Mouse (Mus musculus): ENCODE results near the gene Acsm4. TPM values are rescaled to one million over a fixed set of nuclear protein-coding genes. Genes with fewer than 3 reads are reported as not detected.
"Not testable (repeated sequence)": the region's sequence is repeated elsewhere in the genome, so short reads cannot be mapped to it uniquely, and the experiment has no call there.

Acsm4 gene
- polyA plus RNA-seq, 1 experiment from 2014 or later, result not detected

GRCm38 (mm10) chr7:119720947-119721310, 31.1 kb downstream of the Acsm4 start:
- 16% methylated on average over 8 of the region's 8 CpGs for WGBS
- no peak for ATAC-seq (ENCODE audit: extremely low read depth, insufficient number of reproducible peaks, low FRiP score, low TSS enrichment)
- peaks cover 31% of the 10 kb centered on the region for H3K36me3 ChIP-seq
- peak overlapping the region; percentile 86 for H3K4me2 ChIP-seq
- peak overlapping the region; percentile 95 for H3K9ac ChIP-seq
- peaks cover 12% of the 10 kb centered on the region for H3K4me1 ChIP-seq
- peaks cover 6% of the 10 kb centered on the region; the same call in 1 of the 2 replicates for H3K27me3 ChIP-seq (replicated peaks)
- H3K27ac ChIP-seq (replicated peaks), result 0 out of 2 replicates have a peak overlapping the region, but pooled peaks have one; percentile 24
- peak overlapping the region; percentile 97 for H3K4me3 ChIP-seq
- H3K9me3 ChIP-seq, result no peaks in the 10 kb centered on the region

- no peak overlapping the region for H3K4me3 ChIP-seq
- H3K9me3 ChIP-seq, result peaks cover 5% of the 10 kb centered on the region; the same call in 1 of the 2 replicates
- no peak for ATAC-seq (ENCODE audit: extremely low read depth, insufficient number of reproducible peaks, low FRiP score, low TSS enrichment)
- H3K9ac ChIP-seq, result no peak overlapping the region
- no peaks in the 10 kb centered on the region for H3K4me1 ChIP-seq
- no peaks in the 10 kb centered on the region for H3K36me3 ChIP-seq
- H3K27ac ChIP-seq (replicated peaks), result no peak overlapping the region
- H3K27me3 ChIP-seq (replicated peaks), result peaks cover 9% of the 10 kb centered on the region; the same call in 1 of the 2 replicates
- no peak overlapping the region for H3K4me2 ChIP-seq
- 78% methylated on average over 2 of the region's 2 CpGs for WGBS
These were observed 37.8 kb downstream of the Acsm4 start for GRCm38 (mm10) chr7:119727621-119728020.

- not testable (repeated sequence) for H3K27ac ChIP-seq (replicated peaks); H3K9me3 ChIP-seq; ATAC-seq (ENCODE audit: extremely low read depth, insufficient number of reproducible peaks, low FRiP score, low TSS enrichment); H3K36me3 ChIP-seq; H3K27me3 ChIP-seq (replicated peaks); H3K4me1 ChIP-seq; H3K4me3 ChIP-seq; H3K4me2 ChIP-seq; H3K9ac ChIP-seq
- WGBS, result 78% methylated on average over 4 of the region's 4 CpGs
These were observed 41.4 kb downstream of the Acsm4 start for GRCm38 (mm10) chr7:119731262-119731661.

- no peak for ATAC-seq (ENCODE audit: extremely low read depth, insufficient number of reproducible peaks, low FRiP score, low TSS enrichment)
- H3K4me1 ChIP-seq, result 0 out of 2 replicates have a peak, but pooled peaks cover under 1% of the 10 kb centered on the region
- no peaks in the 10 kb centered on the region for H3K9me3 ChIP-seq
- 73% methylated on average over 2 of the region's 2 CpGs for WGBS
- no peak overlapping the region for H3K4me2 ChIP-seq
- H3K9ac ChIP-seq, result no peak overlapping the region
- no peaks in the 10 kb centered on the region for H3K36me3 ChIP-seq
- H3K4me3 ChIP-seq, result no peak overlapping the region
- H3K27me3 ChIP-seq (replicated peaks), result peaks cover 8% of the 10 kb centered on the region; the same call in 1 of the 2 replicates
- no peak overlapping the region for H3K27ac ChIP-seq (replicated peaks)
These were observed 49.1 kb downstream of the Acsm4 start for GRCm38 (mm10) chr7:119738877-119739276.

DNA sequence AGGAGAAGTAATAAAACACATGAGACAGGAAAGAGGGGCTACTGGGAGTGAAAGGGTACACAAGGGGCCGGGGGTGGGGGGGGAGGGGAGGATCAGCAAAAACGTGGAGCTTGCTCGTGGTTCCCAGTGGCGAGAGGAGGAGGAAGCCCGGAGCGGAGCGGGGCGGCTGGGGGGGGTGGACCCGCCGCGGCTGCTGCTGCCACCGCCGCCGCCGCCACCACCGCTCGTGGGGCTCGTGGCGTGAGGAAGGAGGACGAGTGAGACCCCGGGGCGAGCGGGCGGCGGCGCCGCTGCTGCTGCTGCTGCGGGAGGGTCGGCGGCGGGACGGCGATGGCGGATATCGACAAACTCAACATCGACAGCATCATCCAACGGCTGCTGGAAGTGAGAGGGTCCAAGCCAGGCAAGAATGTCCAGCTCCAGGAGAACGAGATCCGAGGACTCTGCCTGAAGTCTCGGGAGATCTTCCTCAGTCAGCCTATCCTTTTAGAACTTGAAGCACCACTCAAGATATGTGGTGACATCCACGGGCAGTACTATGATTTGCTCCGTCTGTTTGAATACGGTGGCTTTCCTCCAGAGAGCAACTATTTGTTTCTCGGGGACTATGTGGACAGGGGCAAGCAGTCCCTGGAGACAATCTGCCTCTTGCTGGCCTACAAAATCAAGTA, 50.1 kb downstream of the Acsm4 start:
- ATAC-seq (ENCODE audit: extremely low read depth, insufficient number of reproducible peaks, low FRiP score, low TSS enrichment); H3K4me1 ChIP-seq; H3K36me3 ChIP-seq; H3K9me3 ChIP-seq; H3K27ac ChIP-seq (replicated peaks): not testable (repeated sequence)
- peak overlapping the region; percentile 66 for H3K4me2 ChIP-seq
- peak overlapping the region; percentile 47 for H3K4me3 ChIP-seq
- H3K27me3 ChIP-seq (replicated peaks), result peaks cover 15% of the 10 kb centered on the region; the same call in 1 of the 2 replicates
- H3K9ac ChIP-seq, result peak overlapping the region; percentile 67; the same call in 1 of the 2 replicates
- WGBS, result 3% methylated on average over 32 of the region's 44 CpGs

- H3K27me3 ChIP-seq (replicated peaks), result peaks cover 15% of the 10 kb centered on the region; the same call in 1 of the 2 replicates
- H3K36me3 ChIP-seq, result no peaks in the 10 kb centered on the region
- H3K27ac ChIP-seq (replicated peaks), result no peak overlapping the region
- H3K4me2 ChIP-seq, result peak overlapping the region; percentile 60
- H3K9me3 ChIP-seq, result no peaks in the 10 kb centered on the region
- 7% methylated on average over 34 of the region's 34 CpGs for WGBS
- H3K9ac ChIP-seq, result peak overlapping the region; percentile 44
- peaks cover 5% of the 10 kb centered on the region; the same call in 1 of the 2 replicates for H3K4me1 ChIP-seq
- no peak for ATAC-seq (ENCODE audit: extremely low read depth, insufficient number of reproducible peaks, low FRiP score, low TSS enrichment)
- H3K4me3 ChIP-seq, result peak overlapping the region; percentile 31
These were observed 54.5 kb downstream of the Acsm4 start for GRCm38 (mm10) chr7:119744321-119744720.

- Histone ChIP-seq H3K4me3 (no peak overlapping the region), H3K4me1 (peaks cover 5% of the 10 kb centered on the region; the same call in 1 of the 2 replicates), H3K9ac (no peak overlapping the region), H3K9me3 (no peaks in the 10 kb centered on the region), H3K4me2 (no peak overlapping the region), H3K27ac (replicated peaks) (no peak overlapping the region), H3K36me3 (no peaks in the 10 kb centered on the region), H3K27me3 (replicated peaks) (peaks cover 15% of the 10 kb centered on the region; the same call in 1 of the 2 replicates)
- no peak for ATAC-seq (ENCODE audit: extremely low read depth, insufficient number of reproducible peaks, low FRiP score, low TSS enrichment)
- WGBS, result 77% methylated on average over 1 of the region's 1 CpGs
These were observed 56.0 kb downstream of the Acsm4 start for GRCm38 (mm10) chr7:119745869-119746268.

- H3K36me3 ChIP-seq, result no peaks in the 10 kb centered on the region
- no peaks in the 10 kb centered on the region for H3K9me3 ChIP-seq
- H3K4me3 ChIP-seq, result no peak overlapping the region
- 63% methylated on average over 1 of the region's 2 CpGs for WGBS
- no peak overlapping the region for H3K9ac ChIP-seq
- H3K4me1 ChIP-seq, result peaks cover 5% of the 10 kb centered on the region; the same call in 1 of the 2 replicates
- no peak overlapping the region for H3K4me2 ChIP-seq
- H3K27me3 ChIP-seq (replicated peaks), result peaks cover 7% of the 10 kb centered on the region; the same call in 1 of the 2 replicates
- no peak for ATAC-seq (ENCODE audit: extremely low read depth, insufficient number of reproducible peaks, low FRiP score, low TSS enrichment)
- no peak overlapping the region for H3K27ac ChIP-seq (replicated peaks)
These were observed 58.9 kb downstream of the Acsm4 start for GRCm38 (mm10) chr7:119748761-119749160.

DNA sequence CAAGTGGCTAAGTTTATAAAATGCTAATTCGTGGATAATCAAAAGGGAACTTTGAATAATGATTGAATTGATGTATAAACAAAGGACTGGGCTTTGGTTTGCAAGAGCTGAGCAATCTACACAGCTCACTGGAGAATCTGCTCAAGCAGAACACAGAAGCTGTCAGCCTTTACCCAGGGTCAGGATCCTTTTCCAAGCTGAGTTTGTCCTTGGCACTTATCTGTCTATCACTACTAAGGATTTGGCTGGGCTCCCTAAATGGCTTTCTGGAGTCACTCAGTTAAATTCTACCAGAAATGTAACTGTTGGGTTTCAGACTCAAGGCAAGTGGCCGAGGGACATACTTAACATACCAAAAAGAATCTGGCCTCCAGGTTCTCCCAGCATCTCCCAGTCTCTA, 60.1 kb downstream of the Acsm4 start:
- no peak for ATAC-seq (ENCODE audit: extremely low read depth, insufficient number of reproducible peaks, low FRiP score, low TSS enrichment)
- H3K9me3 ChIP-seq, result no peaks in the 10 kb centered on the region
- no peak overlapping the region for H3K9ac ChIP-seq
- 39% methylated on average over 2 of the region's 2 CpGs for WGBS
- H3K36me3 ChIP-seq, result no peaks in the 10 kb centered on the region
- H3K27me3 ChIP-seq (replicated peaks), result no peaks in the 10 kb centered on the region
- no peak overlapping the region for H3K27ac ChIP-seq (replicated peaks)
- H3K4me2 ChIP-seq, result no peak overlapping the region
- H3K4me1 ChIP-seq, result no peaks in the 10 kb centered on the region
- H3K4me3 ChIP-seq, result no peak overlapping the region

DNA sequence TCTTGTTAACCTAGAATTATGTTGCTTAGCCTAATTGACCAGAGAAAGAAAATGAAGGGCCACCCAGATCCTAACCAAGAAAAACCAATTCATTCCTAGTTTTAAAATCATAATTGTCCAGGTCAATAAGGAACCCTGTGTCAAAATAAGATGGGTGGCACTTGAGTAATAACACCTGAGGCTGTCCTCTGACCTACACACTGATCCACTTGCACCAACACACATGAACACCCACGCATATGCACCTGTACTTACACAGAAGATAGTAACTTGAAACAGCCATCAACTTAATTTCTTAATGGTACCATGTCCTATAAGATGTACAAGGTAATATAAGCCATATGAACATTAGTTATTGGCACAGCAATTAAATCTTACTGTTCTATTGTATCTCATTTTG, 63.9 kb downstream of the Acsm4 start:
- ATAC-seq (ENCODE audit: extremely low read depth, insufficient number of reproducible peaks, low FRiP score, low TSS enrichment), result no peak
- H3K4me3 ChIP-seq, result no peak overlapping the region
- H3K27ac ChIP-seq (replicated peaks), result no peak overlapping the region
- no peak overlapping the region for H3K9ac ChIP-seq
- WGBS, result 71% methylated on average over 1 of the region's 1 CpGs
- no peaks in the 10 kb centered on the region for H3K27me3 ChIP-seq (replicated peaks)
- H3K4me1 ChIP-seq, result no peaks in the 10 kb centered on the region
- no peak overlapping the region for H3K4me2 ChIP-seq
- no peaks in the 10 kb centered on the region for H3K9me3 ChIP-seq
- H3K36me3 ChIP-seq, result no peaks in the 10 kb centered on the region

- Histone ChIP-seq H3K4me3 (no peak within 1 kb of the TSS), H3K9me3 (no peaks in the 10 kb centered on the region), H3K9ac (no peak within 1 kb of the TSS), H3K36me3 (no peaks in the 10 kb centered on the region), H3K4me2 (no peak within 1 kb of the TSS), H3K27ac (replicated peaks) (no peak within 1 kb of the TSS), H3K27me3 (replicated peaks) (no peaks in the 10 kb centered on the region), H3K4me1 (no peaks in the 10 kb centered on the region)
- 62% methylated on average over 11 of the region's 11 CpGs for WGBS
- ATAC-seq (ENCODE audit: extremely low read depth, insufficient number of reproducible peaks, low FRiP score, low TSS enrichment), result no peak
These were observed 70.7 kb downstream of the Acsm4 start, which contains the start of gene Acsm3 for GRCm38 (mm10) chr7:119760527-119760951. TSS of gene Acsm3 (plus strand) at chr7:119760923.

Measured in heart, embryonic 13.5 days (tissue).